10 mouse cellular contexts compared by ENCODE assay signal in the genomic region with DNA sequence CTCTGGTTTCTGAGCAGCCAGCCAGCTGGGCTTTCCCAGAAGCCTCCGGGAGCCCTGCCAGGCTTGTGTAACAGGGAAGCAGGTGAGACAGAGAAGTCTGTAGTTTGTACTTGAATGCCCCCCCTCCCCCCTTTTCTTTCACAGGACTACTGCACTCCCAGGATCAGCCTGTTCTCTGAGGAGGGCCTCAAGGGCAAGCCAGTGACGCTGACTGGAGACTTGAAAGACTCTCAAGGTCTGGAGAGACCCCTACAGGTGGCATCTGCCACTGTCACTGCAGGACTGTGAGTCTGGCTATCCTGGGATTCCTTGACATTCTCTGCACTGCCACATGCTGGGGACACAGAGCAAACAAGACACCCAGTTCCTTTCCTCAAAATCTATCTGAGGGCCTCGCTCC. TPM values are rescaled to one million over a fixed set of nuclear protein-coding genes. Genes with fewer than 3 reads are reported as not detected.
A peak's percentile ranks its signal among the peaks of the same experiment; 100 is the strongest.
DNase-seq lines count a peak whose midpoint lies in the region; ATAC-seq and TF ChIP-seq lines count a peak whose summit lies in the region.
"Had no signal": no experiment of that assay in that cellular context is flagged by ENCODE, and none has a peak within 500 bp of the region (broad histone marks: within the 10 kb centered on the region; RNA-seq: fewer than 3 reads in every experiment).

No protein-coding gene starts in this region.

- H3K9ac ChIP-seq in ES-E14 (ENCODE audit: insufficient read depth, low read depth, low read length, poor library complexity, severe bottlenecking) = no peak overlapping the region
- H3K9ac ChIP-seq in hindbrain, embryonic 14.5 days = no peak overlapping the region
- H3K9ac ChIP-seq: embryonic facial prominence, embryonic 12.5 days had no signal

- no peak overlapping the region for H3K4me2 ChIP-seq in hindbrain, embryonic 14.5 days (replicated peaks)
- H3K4me2 ChIP-seq: embryonic facial prominence, embryonic 12.5 days had no signal

- H3K36me3 ChIP-seq in heart, embryonic 10.5 days = no peaks in the 10 kb centered on the region
- H3K36me3 ChIP-seq in ES-E14 (ENCODE audit: control insufficient read depth, insufficient read depth, low read length, poor library complexity, severe bottlenecking) = no peaks in the 10 kb centered on the region
- H3K36me3 ChIP-seq in hindbrain, embryonic 14.5 days (replicated peaks; ENCODE audit: control insufficient read depth, insufficient read depth) = no peaks in the 10 kb centered on the region
- H3K36me3 ChIP-seq: embryonic facial prominence, embryonic 12.5 days had no signal

- H3K9me3 ChIP-seq in heart, embryonic 10.5 days = no peaks in the 10 kb centered on the region
- no peaks in the 10 kb centered on the region for H3K9me3 ChIP-seq in ES-E14 (ENCODE audit: control insufficient read depth, insufficient read depth, low read depth, low read length)
- H3K9me3 ChIP-seq in hindbrain, embryonic 14.5 days (ENCODE audit: control insufficient read depth, low read length) = no peaks in the 10 kb centered on the region
- H3K9me3 ChIP-seq: embryonic facial prominence, embryonic 12.5 days; megakaryocyte, embryonic 14.5 days had no signal

- no peak overlapping the region for H3K4me3 ChIP-seq in heart, embryonic 10.5 days
- H3K4me3 ChIP-seq in ES-E14 (ENCODE audit: insufficient read depth in 1 of 2, low read depth in 1 of 2, low read length in 2 of 2, poor library complexity in 1 of 2, severe bottlenecking in 1 of 2) = no peak overlapping the region
- H3K4me3 ChIP-seq in hindbrain, embryonic 14.5 days (replicated peaks; ENCODE audit: low read length) = no peak overlapping the region
- H3K4me3 ChIP-seq: embryonic facial prominence, embryonic 12.5 days; megakaryocyte, embryonic 14.5 days had no signal

- in situ Hi-C loops in ES-E14 (cut with MboI; ENCODE audit: low sequenced_read_pairs in 2 of 2, unreplicated experiment in 2 of 2) = no loop called here

- ATAC-seq in hindbrain, embryonic 14.5 days (ENCODE audit: low FRiP score) = no peak
- ATAC-seq in erythroid progenitor cell, adult 5-6 weeks (replicated peaks; ENCODE audit: low FRiP score, poor library complexity, severe bottlenecking) = no peak

- peaks cover 22% of the 10 kb centered on the region for H3K4me1 ChIP-seq in heart, embryonic 10.5 days
- peaks cover 2 to 22% of the 10 kb centered on the region in 2 experiments; a peak in 2 of 4 replicates for H3K4me1 ChIP-seq in ES-E14 (ENCODE audit: control insufficient read depth in 2 of 2, insufficient read depth in 2 of 2, low read length in 2 of 2, poor library complexity in 1 of 2)
- H3K4me1 ChIP-seq in hindbrain, embryonic 14.5 days (replicated peaks; ENCODE audit: control insufficient read depth, insufficient read depth, low read length) = peaks cover 5% of the 10 kb centered on the region

- WGBS in heart, embryonic 10.5 days = 25% methylated on average over 3 of the region's 3 CpGs
- 24% methylated on average over 3 of the region's 3 CpGs for WGBS in hindbrain, embryonic 14.5 days

- intact Hi-C loops in left cerebral cortex, postnatal 4 days (cut with DNase I) = no loop called here

- H3K27me3 ChIP-seq in heart, embryonic 10.5 days (ENCODE audit: insufficient read depth, poor library complexity, severe bottlenecking) = peaks cover 39% of the 10 kb centered on the region
- peaks cover 25% of the 10 kb centered on the region for H3K27me3 ChIP-seq in hindbrain, embryonic 14.5 days (ENCODE audit: control insufficient read depth, insufficient read depth, low read length)

- peak; percentile 91 for DNase-seq in heart, embryonic 10.5 days (ENCODE audit: low spot score)
- no peak for DNase-seq in heart, adult 9 months (ENCODE audit: low spot score in 2 of 2)
- DNase-seq in ES-E14 (ENCODE audit: low read depth, low spot score) = peak; percentile 80
- DNase-seq in cerebellum, postnatal 25 days = peak; percentile 24 to 57
- DNase-seq in hindbrain, embryonic 14.5 days (ENCODE audit: low spot score) = peak; percentile 55
- DNase-seq in left cerebral cortex, postnatal 4 days = peak; percentile 60
- DNase-seq in ovary, postnatal 14 days (ENCODE audit: low spot score) = peak; percentile 38

- peak overlapping the region; percentile 68 for H3K27ac ChIP-seq in heart, embryonic 10.5 days
- H3K27ac ChIP-seq in ES-E14 (ENCODE audit: insufficient read depth, low read depth, low read length, poor library complexity, severe bottlenecking) = no peak overlapping the region
- no peak overlapping the region for H3K27ac ChIP-seq in hindbrain, embryonic 14.5 days
- H3K27ac ChIP-seq: embryonic facial prominence, embryonic 12.5 days had no signal

TF ChIP-seq in ES-E14, 5 proteins besides CTCF, POLR2A, EP300 and RAD21:
- TF ChIP-seq CHD2 (IDR thresholded peaks at IDR 0.05; ENCODE audit: low read depth, low read length) (no peak), HCFC1 (IDR thresholded peaks at IDR 0.05; ENCODE audit: borderline replicate concordance, insufficient read depth, low read length) (no peak), MAFK (IDR thresholded peaks at IDR 0.05; ENCODE audit: insufficient read depth, low read depth, low read length) (no peak), ZC3H11A (IDR thresholded peaks at IDR 0.05; ENCODE audit: borderline replicate concordance, low read depth, low read length) (no peak), ZNF384 (IDR thresholded peaks at IDR 0.05; ENCODE audit: low read depth, low read length) (no peak)

RNA-seq across cellular contexts. Expression of gene Cd52, which starts 16.2 kb away (rescaled TPM):
- 1.7 and 4.2 TPM in 2 replicates for polyA plus RNA-seq in heart, embryonic 10.5 days (2016; fragmentation: Nextera tagmentation; extraction: Ambion mirVana)
- total RNA-seq in ES-E14 (2012; rRNA removed) = 1.5 and 13.0 TPM in 2 replicates
- 1.7 and 2.4 TPM in 2 replicates for polyA plus RNA-seq in hindbrain, embryonic 14.5 days (2014; fragmentation: Nextera tagmentation; extraction: Ambion mirVana)
- 1 to 10 TPM; 1.1 to 1.6 TPM for total RNA-seq in left cerebral cortex, postnatal 4 days (2021)
- 157 and 288 TPM in 2 replicates for total RNA-seq in erythroid progenitor cell, adult 5-6 weeks (2015; ENCODE audit: low replicate concordance)
- total RNA-seq in erythroid progenitor cell, adult 5-6 weeks (2017; ENCODE audit: low replicate concordance) = 103 and 211 TPM in 2 replicates

RNA-seq across cellular contexts. Expression of gene Crybg2, which starts 18.1 kb away (rescaled TPM):
- polyA plus RNA-seq in heart, embryonic 10.5 days (2016; fragmentation: Nextera tagmentation; extraction: Ambion mirVana) = 0.78 and 2.7 TPM in 2 replicates
- total RNA-seq in ES-E14 (2012; rRNA removed) = 12.6 and 30.9 TPM in 2 replicates
- 3.0 and 4.7 TPM in 2 replicates for polyA plus RNA-seq in hindbrain, embryonic 14.5 days (2014; fragmentation: Nextera tagmentation; extraction: Ambion mirVana)
- 1 to 10 TPM; 5.8 to 8.5 TPM for total RNA-seq in left cerebral cortex, postnatal 4 days (2021)
- 5.0 TPM in 1 of 2 replicates, not detected in the other for total RNA-seq in erythroid progenitor cell, adult 5-6 weeks (2015; ENCODE audit: low replicate concordance)
- not detected in 2 replicates for total RNA-seq in erythroid progenitor cell, adult 5-6 weeks (2017; ENCODE audit: low replicate concordance)

RNA-seq across cellular contexts. Expression of gene Ubxn11, which starts 23.7 kb away (rescaled TPM):
- polyA plus RNA-seq in heart, embryonic 10.5 days (2016; fragmentation: Nextera tagmentation; extraction: Ambion mirVana) = 2.6 and 2.9 TPM in 2 replicates
- total RNA-seq in ES-E14 (2012; rRNA removed) = 12.4 and 23.3 TPM in 2 replicates
- polyA plus RNA-seq in hindbrain, embryonic 14.5 days (2014; fragmentation: Nextera tagmentation; extraction: Ambion mirVana) = 17.5 and 22.2 TPM in 2 replicates
- 10 to 100 TPM; 16.9 to 24.0 TPM for total RNA-seq in left cerebral cortex, postnatal 4 days (2021)
- not detected in 2 replicates for total RNA-seq in erythroid progenitor cell, adult 5-6 weeks (2015; ENCODE audit: low replicate concordance)
- 4.5 TPM in 1 of 2 replicates, not detected in the other for total RNA-seq in erythroid progenitor cell, adult 5-6 weeks (2017; ENCODE audit: low replicate concordance)

RNA-seq across cellular contexts. Expression of gene Zfp683, which starts 25.1 kb away (rescaled TPM):
- polyA plus RNA-seq in heart, embryonic 10.5 days (2016; fragmentation: Nextera tagmentation; extraction: Ambion mirVana) = not detected in 2 replicates
- total RNA-seq in ES-E14 (2012; rRNA removed) = not detected in 2 replicates
- not detected in 2 replicates for polyA plus RNA-seq in hindbrain, embryonic 14.5 days (2014; fragmentation: Nextera tagmentation; extraction: Ambion mirVana)
- total RNA-seq in left cerebral cortex, postnatal 4 days (2021) = not detected
- not detected in 2 replicates for total RNA-seq in erythroid progenitor cell, adult 5-6 weeks (2015; ENCODE audit: low replicate concordance)
- total RNA-seq in erythroid progenitor cell, adult 5-6 weeks (2017; ENCODE audit: low replicate concordance) = not detected in 2 replicates
- polyA plus RNA-seq: embryonic facial prominence, embryonic 12.5 days had no signal

RNA-seq across cellular contexts. Expression of gene Sh3bgrl3, which starts 49.9 kb away (rescaled TPM):
- 188 and 243 TPM in 2 replicates for polyA plus RNA-seq in heart, embryonic 10.5 days (2016; fragmentation: Nextera tagmentation; extraction: Ambion mirVana)
- 87.2 and 96.5 TPM in 2 replicates for total RNA-seq in ES-E14 (2012; rRNA removed)
- 429 and 442 TPM in 2 replicates for polyA plus RNA-seq in hindbrain, embryonic 14.5 days (2014; fragmentation: Nextera tagmentation; extraction: Ambion mirVana)
- total RNA-seq in left cerebral cortex, postnatal 4 days (2021) = 100 to 1,000 TPM; 214 to 231 TPM
- total RNA-seq in erythroid progenitor cell, adult 5-6 weeks (2015; ENCODE audit: low replicate concordance) = 129 and 180 TPM in 2 replicates
- 22.6 and 67.0 TPM in 2 replicates for total RNA-seq in erythroid progenitor cell, adult 5-6 weeks (2017; ENCODE audit: low replicate concordance)

Comparison
In these comparisons a context has a peak if more than half of its experiments do, and no peak if none do; other contexts are left out.
1. DNase-seq: peak in heart, embryonic 10.5 days (single experiment), ES-E14 (single experiment), cerebellum, postnatal 25 days (2 of 2), hindbrain, embryonic 14.5 days (single experiment), left cerebral cortex, postnatal 4 days (single experiment) and ovary, postnatal 14 days (single experiment); none in heart, adult 9 months (0 of 2).